Mouse (Mus musculus): ENCODE measurements around the gene Zbtb22. TPM values are rescaled to one million over a fixed set of nuclear protein-coding genes. Genes with fewer than 3 reads are reported as not detected.

Gene Zbtb22
- polyA plus RNA-seq, 1 experiment from 2014 or later, result 7.9 TPM

- Histone ChIP-seq H3K27ac (ENCODE audit: low read depth) (peak overlapping the region; percentile 100), H3K4me2 (ENCODE audit: low read depth, low read length) (peak overlapping the region; percentile 97), H3K4me1 (ENCODE audit: insufficient read depth) (peaks cover 26% of the 10 kb centered on the region), H3K4me3 (ENCODE audit: low read depth, low read length) (peak overlapping the region; percentile 88), H3K9ac (replicated peaks) (peak overlapping the region; percentile 63), H3K36me3 (replicated peaks; ENCODE audit: insufficient read depth, low read length) (peaks cover 23% of the 10 kb centered on the region), H3K27me3 (ENCODE audit: insufficient read depth, low read length) (no peaks in the 10 kb centered on the region), H3K9me3 (ENCODE audit: low read length) (no peaks in the 10 kb centered on the region)
- DNase-seq, result peak; percentile 53
- ATAC-seq, result peak; percentile 48
- TF ChIP-seq CTCF (IDR thresholded peaks at IDR 0.05; ENCODE audit: low read depth), result no peak
- no peak for TF ChIP-seq EP300 (IDR thresholded peaks at IDR 0.05; ENCODE audit: low read depth)
- under 1% methylated on average over 42 of the region's 44 CpGs for WGBS (ENCODE audit: insufficient replicate concordance)
These were observed 7.2 kb upstream of the Zbtb22 start for GRCm38 (mm10) chr17:33908331-33909076.

- peaks cover 30% of the 10 kb centered on the region for H3K36me3 ChIP-seq (replicated peaks; ENCODE audit: insufficient read depth, low read length)
- H3K27ac ChIP-seq (ENCODE audit: low read depth), result peak within 1 kb of the TSS; percentile 100
- no peaks in the 10 kb centered on the region for H3K27me3 ChIP-seq (ENCODE audit: insufficient read depth, low read length)
- H3K4me1 ChIP-seq (ENCODE audit: insufficient read depth), result peaks cover 24% of the 10 kb centered on the region
- peak within 1 kb of the TSS; percentile 97 for H3K4me2 ChIP-seq (ENCODE audit: low read depth, low read length)
- H3K9ac ChIP-seq (replicated peaks), result peak within 1 kb of the TSS; percentile 95
- peak within 1 kb of the TSS; percentile 88 for H3K4me3 ChIP-seq (ENCODE audit: low read depth, low read length)
- under 1% methylated on average over 68 of the region's 68 CpGs for WGBS (ENCODE audit: insufficient replicate concordance)
- peak; percentile 21; the same call in 1 of the 2 replicates for TF ChIP-seq EP300 (IDR thresholded peaks at IDR 0.05; ENCODE audit: low read depth)
- TF ChIP-seq CTCF (IDR thresholded peaks at IDR 0.05; ENCODE audit: low read depth), result peak; percentile 2; the same call in 1 of the 2 replicates
- DNase-seq (peak; percentile 99), ATAC-seq (peak; percentile 95)
- H3K9me3 ChIP-seq (ENCODE audit: low read length), result no peaks in the 10 kb centered on the region
These were observed 6.4 kb upstream of the Zbtb22 start, which contains the start of gene Daxx for GRCm38 (mm10) chr17:33909077-33909868. Daxx (plus strand) TSS chr17:33909414.

- Histone ChIP-seq H3K27ac (ENCODE audit: low read depth) (peak overlapping the region; percentile 100), H3K9me3 (ENCODE audit: low read length) (no peaks in the 10 kb centered on the region), H3K4me2 (ENCODE audit: low read depth, low read length) (peak overlapping the region; percentile 97), H3K36me3 (replicated peaks; ENCODE audit: insufficient read depth, low read length) (peaks cover 34% of the 10 kb centered on the region), H3K27me3 (ENCODE audit: insufficient read depth, low read length) (no peaks in the 10 kb centered on the region), H3K4me3 (ENCODE audit: low read depth, low read length) (peak overlapping the region; percentile 88), H3K9ac (replicated peaks) (peak overlapping the region; percentile 95), H3K4me1 (ENCODE audit: insufficient read depth) (peaks cover 25% of the 10 kb centered on the region)
- TF ChIP-seq EP300 (IDR thresholded peaks at IDR 0.05; ENCODE audit: low read depth) (no peak), CTCF (IDR thresholded peaks at IDR 0.05; ENCODE audit: low read depth) (no peak)
- ATAC-seq (peak; percentile 13), DNase-seq (peak; percentile 70)
- 2% methylated on average over 14 of the region's 14 CpGs for WGBS (ENCODE audit: insufficient replicate concordance)
These were observed 5.8 kb upstream of the Zbtb22 start for GRCm38 (mm10) chr17:33909869-33910250.

- no peaks in the 10 kb centered on the region for H3K27me3 ChIP-seq (ENCODE audit: insufficient read depth, low read length)
- H3K36me3 ChIP-seq (replicated peaks; ENCODE audit: insufficient read depth, low read length), result peaks cover 38% of the 10 kb centered on the region
- H3K4me1 ChIP-seq (ENCODE audit: insufficient read depth), result peaks cover 29% of the 10 kb centered on the region
- H3K9me3 ChIP-seq (ENCODE audit: low read length), result no peaks in the 10 kb centered on the region
- ATAC-seq, result no peak
- H3K4me2 ChIP-seq (ENCODE audit: low read depth, low read length), result peak overlapping the region; percentile 97
- WGBS (ENCODE audit: insufficient replicate concordance), result 47% methylated on average over 11 of the region's 11 CpGs
- peak overlapping the region; percentile 100 for H3K27ac ChIP-seq (ENCODE audit: low read depth)
- DNase-seq, result no peak
- H3K4me3 ChIP-seq (ENCODE audit: low read depth, low read length), result peak overlapping the region; percentile 88
- no peak for TF ChIP-seq EP300 (IDR thresholded peaks at IDR 0.05; ENCODE audit: low read depth)
- TF ChIP-seq CTCF (IDR thresholded peaks at IDR 0.05; ENCODE audit: low read depth), result peak; percentile 55
- peak overlapping the region; percentile 95 for H3K9ac ChIP-seq (replicated peaks)
These were observed 5.2 kb upstream of the Zbtb22 start for GRCm38 (mm10) chr17:33910346-33911051.

- no peak for TF ChIP-seq CTCF (IDR thresholded peaks at IDR 0.05; ENCODE audit: low read depth)
- TF ChIP-seq EP300 (IDR thresholded peaks at IDR 0.05; ENCODE audit: low read depth), result no peak
- ATAC-seq (no peak), DNase-seq (no peak)
- Histone ChIP-seq H3K9me3 (ENCODE audit: low read length) (no peaks in the 10 kb centered on the region), H3K27ac (ENCODE audit: low read depth) (no peak overlapping the region), H3K36me3 (replicated peaks; ENCODE audit: insufficient read depth, low read length) (peaks cover 38% of the 10 kb centered on the region), H3K9ac (replicated peaks) (no peak overlapping the region), H3K27me3 (ENCODE audit: insufficient read depth, low read length) (no peaks in the 10 kb centered on the region), H3K4me3 (ENCODE audit: low read depth, low read length) (no peak overlapping the region), H3K4me2 (ENCODE audit: low read depth, low read length) (peak overlapping the region; percentile 97; the same call in 1 of the 2 replicates), H3K4me1 (ENCODE audit: insufficient read depth) (peaks cover 29% of the 10 kb centered on the region)
- WGBS (ENCODE audit: insufficient replicate concordance), result 89% methylated on average over 31 of the region's 31 CpGs
These were observed 4.5 kb upstream of the Zbtb22 start for GRCm38 (mm10) chr17:33911052-33911812.
